Mouse (Mus musculus) heart, postnatal 0 days (tissue): ENCODE data around the gene Vmn1r37.

Source experiments
- CTCF ChIP-seq: IDR thresholded peaks from 2 replicates; pipeline ENCODE4 v1.5.1; 2016; ENCODE audit warnings: antibody characterized with exemption, control low read depth, low read depth
- EP300 ChIP-seq: IDR thresholded peaks from 2 replicates; pipeline ENCODE4 v1.6.1; 2016; ENCODE audit warnings: antibody characterized with exemption, low read depth

DNA sequence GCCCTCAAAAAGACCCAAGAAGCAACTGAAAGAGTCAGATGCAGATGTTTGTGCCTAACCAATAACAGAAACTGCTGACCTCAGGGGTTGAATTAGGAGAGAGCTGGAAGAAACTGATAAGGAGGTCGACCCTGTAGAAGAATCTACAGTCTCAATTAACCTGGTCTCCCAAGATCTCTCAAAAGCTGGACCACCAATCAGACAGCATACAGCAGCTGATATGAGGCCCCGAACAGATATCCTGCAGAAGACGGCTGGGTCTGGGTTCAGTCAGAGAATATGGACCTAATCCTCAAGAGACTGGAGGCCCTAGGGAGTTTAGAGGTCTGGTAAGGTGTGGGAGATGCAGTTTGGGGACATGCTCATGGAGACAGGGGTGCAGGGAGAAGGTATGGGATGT is 15.3 kb upstream of the Vmn1r37 start:
- TF ChIP-seq CTCF (no peak), EP300 (no peak)
